Mouse (Mus musculus): Measurements from ENCODE around the gene Fstl3. TPM values are rescaled to one million over a fixed set of nuclear protein-coding genes. Genes with fewer than 3 reads are reported as not detected.
"Not testable (repeated sequence)": the region's sequence is repeated elsewhere in the genome, so short reads cannot be mapped to it uniquely, and the experiment has no call there.

The Fstl3 gene
- total RNA-seq (2021): 1 to 10 TPM; 2.0 to 2.1 TPM
- long read RNA-seq, experiment 1, partial matches to known transcripts: 0 of 1 reads
- long read RNA-seq, experiment 1, other reads (novel, unspliced or antisense): 1 of 1 reads
- long read RNA-seq, experiment 2: 0 reads

DNA sequence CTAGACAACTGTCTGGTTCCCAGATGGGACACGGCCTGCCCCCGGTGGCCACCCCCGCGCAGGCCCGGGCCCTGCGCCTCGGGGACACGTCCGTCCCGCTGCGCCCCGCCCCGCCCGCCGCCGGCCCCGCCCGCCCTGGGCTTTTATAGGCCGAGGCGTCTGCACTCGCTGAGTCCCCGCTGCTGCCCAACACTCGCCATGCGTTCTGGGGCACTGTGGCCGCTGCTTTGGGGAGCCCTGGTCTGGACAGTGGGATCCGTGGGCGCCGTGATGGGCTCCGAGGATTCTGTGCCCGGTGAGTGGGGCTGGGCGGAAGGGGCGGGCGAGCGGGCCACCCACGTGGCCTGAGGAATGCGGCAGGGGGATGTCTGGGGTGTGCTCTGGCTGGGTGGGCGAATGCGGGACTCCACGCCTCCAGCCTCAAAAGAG is at the start of gene Fstl3:
Fstl3 (plus strand) TSS at position 170 of the 429 bp plus-strand sequence.
- no peak for DNase-seq

DNA sequence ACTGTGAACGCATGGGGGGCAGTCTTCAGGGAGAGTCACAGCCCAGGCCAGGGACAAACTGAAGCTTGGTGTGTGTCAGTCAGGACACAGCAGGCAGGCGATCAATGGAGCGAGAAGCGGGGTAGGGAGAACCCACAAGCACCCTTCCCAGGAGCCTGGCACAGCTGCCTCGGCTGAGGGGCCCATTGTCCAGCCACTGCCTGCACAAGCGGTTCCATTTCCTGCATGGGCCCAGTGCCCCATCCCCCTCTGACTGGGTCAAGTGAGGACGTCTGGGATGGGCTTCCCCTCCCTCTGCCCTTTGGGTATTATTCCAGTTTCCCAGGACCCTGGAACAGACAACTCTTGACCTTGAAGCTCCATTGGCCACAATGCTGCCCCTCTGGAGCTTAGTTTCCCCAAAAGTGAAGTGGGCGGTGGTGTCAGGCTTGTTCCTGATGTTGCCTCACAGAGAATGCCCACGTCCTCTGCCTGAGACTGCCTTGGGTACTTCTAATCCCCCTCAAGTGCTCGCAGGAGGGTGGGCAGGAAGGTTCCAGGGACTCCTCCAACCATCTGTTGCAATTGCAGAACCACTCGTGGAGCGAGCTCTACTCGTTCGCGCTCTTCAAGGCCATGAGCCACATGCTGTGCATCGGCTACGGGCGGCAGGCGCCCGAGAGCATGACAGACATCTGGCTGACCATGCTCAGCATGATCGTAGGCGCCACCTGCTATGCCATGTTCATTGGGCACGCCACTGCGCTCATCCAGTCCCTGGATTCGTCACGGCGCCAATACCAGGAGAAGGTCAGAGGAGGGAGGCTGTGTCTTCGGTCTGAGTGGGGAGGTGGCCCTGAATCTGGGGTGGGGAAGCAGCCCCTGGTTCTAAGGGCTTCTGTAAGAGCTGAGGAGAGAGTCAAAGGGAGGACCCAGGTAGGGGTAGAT is 48.5 kb upstream of the Fstl3 start:
- no peak for DNase-seq

DNA sequence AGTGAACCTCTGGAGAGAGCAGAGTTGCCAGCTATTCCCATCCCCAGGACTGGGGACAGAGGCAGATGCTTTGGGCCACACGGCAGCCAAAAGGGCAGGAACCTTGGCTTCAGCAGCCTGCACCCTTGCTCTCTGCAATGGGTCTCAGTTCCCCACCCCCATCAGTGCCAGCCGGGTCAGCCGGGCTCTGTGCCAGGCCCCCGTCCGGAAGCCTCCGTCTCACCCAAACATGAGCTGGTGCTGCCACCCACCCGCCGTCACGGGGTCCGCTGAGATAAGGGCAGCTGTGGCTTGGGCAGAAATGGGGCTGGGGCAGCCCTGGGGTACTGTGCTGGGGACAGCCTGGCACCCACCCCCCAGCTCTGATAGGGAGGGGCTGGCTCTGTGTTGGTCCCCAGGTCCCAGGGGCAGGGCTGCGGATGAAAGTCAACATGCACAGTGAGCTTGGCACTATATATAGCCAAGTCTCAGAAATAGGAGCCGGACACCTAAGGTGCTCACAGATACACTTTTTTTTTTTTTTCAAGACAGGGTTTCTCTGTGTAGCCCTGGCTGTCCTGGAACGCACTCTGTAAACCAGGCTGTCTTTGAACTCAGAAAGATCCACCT is 47.6 kb upstream of the Fstl3 start:
- DNase-seq: peak; percentile 56

DNA sequence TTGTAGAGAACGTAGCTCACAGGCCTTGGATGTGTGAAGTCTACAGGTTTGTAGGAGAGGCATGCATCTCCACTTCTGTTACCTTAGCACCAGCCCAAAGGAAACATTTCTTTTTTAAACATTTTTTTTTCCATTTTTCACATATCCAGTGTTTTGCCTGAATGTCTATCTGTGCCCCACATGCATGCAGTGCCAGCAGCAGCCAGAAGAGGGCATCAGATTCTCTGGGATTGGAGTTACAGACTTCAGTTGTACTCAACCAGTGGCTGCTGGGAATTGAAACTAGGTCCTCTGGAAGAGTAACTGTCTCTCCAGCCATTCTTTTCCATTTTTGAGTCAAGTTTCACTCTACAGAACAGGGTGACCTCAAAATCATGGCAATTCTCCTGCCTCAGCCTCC is 44.6 kb upstream of the Fstl3 start:
- DNase-seq: no peak

DNA sequence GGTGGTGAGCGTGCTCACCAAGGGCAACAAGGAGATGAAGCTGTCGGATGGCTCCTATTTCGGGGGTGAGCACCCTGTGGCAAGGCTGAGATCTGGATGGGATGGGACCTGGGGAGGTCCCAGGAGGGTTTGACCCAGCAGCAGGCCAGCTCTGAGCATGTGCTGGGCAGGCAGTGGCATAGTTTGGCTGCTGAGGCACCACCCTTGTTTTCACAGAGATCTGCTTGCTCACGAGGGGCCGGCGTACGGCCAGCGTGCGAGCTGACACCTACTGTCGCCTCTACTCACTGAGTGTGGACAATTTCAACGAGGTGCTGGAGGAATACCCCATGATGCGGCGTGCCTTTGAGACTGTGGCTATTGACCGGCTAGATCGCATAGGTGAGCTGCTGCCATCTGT is 43.2 kb upstream of the Fstl3 start:
- no peak for DNase-seq

DNA sequence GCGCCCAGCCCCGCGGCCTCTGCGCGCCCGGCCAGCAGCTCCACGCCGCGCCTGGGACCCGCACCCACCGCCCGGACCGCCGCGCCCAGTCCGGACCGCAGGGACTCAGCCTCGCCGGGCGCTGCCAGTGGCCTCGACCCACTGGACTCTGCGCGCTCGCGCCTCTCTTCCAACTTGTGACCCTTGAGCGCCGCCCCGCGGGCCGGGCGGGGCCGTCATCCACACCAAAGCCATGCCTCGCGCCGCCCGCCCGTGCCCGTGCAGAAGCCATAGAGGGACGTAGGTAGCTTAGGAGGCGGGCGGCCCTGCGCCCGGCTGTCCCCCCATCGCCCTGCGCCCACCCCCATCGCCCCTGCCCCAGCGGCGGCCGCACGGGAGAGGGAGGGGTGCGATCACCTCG is 41.7 kb upstream of the Fstl3 start:
- no peak for DNase-seq

DNA sequence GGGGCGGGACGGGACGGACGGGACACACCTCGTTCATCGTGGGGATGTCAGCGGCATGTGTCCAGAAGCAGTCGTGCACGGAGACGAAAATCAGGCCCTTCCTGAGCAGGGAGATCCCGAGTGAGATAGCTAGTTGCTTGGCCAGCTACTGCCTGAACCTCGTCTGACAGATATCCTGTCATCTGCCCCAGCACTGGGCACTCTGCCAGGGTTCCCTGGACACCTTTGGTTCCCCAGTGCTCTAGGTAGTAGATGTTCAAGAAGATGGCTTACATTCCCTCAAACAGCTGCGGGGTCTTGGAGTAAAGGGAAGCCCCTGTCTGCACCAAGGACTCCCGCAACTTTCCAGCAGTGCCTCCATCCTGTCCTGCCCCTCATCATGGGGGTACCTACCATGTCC is 40.4 kb upstream of the Fstl3 start:
- no peak for DNase-seq

DNA sequence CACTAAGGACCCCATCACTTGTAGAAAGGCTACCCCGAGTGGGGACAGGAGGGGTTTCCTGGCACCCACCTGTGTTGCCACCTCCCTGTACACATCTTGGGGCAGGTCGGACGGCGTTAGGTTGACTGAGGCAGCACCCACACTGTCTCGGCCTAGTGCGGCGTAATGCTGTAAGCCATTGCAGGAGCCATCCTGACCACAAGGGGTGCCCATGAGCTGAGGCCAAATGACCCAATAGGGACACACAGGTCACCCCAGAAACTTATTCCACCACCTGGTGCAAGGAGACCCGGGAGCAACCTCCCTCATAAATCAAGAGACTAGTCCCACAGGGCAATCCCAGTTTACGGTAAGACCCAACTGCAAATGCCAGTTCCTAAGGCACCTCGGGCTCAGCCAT is 38.8 kb upstream of the Fstl3 start:
- DNase-seq: no peak

DNA sequence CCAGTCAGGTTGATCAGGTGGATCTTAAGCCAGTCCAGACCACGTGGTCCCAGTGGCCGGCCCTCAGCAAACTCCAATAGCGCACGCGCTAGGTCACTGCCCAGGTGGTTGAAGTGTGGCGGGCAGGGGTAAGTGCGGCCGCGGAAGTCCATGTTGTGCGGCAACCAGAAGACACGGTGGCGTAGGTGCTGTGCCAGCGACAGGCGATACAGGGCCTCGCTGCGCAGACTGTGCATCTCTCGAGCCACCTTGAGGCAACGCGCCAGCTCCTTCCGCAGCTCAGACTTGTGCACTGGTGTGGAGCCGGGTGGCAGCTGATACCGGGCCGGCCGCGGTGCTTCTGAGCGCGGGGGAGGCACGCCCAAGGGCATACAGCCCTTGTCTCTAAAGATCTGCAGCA is 37.8 kb upstream of the Fstl3 start:
- DNase-seq: no peak

DNA sequence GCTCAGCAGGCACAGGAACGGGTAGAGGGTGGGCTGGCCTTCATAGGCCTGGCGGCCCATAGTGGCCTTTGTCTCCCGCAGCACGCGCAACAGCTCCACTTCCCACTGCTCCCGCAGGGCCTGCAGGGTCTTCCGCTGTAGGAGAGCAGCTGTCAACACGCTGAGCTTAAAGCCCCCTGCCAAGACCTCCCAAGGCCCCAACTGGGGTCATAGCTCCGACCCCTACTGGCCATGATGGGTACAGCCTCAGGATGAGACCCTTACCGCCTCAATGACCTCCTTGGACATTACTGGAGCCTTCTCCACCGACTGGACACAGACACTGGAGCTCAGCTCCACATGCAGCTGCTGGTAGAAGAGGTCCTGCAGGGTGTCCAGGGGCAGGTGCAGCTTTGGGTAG is 36.2 kb upstream of the Fstl3 start:
- DNase-seq: no peak

DNA sequence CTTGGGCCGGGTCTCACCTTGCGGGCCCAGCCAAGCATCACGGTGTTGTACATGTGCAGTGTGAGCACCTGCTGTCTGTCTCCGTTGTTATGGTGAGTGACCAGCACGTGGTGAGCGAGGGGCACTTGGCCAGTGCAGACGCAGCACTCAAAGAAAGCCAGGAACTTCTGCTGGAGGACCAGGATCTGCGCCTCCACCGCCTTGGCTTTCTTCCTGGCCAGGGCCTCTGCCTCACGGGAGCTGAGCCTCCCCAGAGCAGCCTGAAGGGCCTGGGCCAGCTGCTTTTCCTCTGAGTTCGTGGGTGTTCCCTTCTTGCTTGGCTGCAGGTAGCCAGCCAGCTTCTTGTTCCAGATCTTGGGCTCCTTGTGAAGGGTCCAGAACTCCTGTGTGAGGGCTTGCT is 33.9 kb upstream of the Fstl3 start:
- DNase-seq: no peak

DNA sequence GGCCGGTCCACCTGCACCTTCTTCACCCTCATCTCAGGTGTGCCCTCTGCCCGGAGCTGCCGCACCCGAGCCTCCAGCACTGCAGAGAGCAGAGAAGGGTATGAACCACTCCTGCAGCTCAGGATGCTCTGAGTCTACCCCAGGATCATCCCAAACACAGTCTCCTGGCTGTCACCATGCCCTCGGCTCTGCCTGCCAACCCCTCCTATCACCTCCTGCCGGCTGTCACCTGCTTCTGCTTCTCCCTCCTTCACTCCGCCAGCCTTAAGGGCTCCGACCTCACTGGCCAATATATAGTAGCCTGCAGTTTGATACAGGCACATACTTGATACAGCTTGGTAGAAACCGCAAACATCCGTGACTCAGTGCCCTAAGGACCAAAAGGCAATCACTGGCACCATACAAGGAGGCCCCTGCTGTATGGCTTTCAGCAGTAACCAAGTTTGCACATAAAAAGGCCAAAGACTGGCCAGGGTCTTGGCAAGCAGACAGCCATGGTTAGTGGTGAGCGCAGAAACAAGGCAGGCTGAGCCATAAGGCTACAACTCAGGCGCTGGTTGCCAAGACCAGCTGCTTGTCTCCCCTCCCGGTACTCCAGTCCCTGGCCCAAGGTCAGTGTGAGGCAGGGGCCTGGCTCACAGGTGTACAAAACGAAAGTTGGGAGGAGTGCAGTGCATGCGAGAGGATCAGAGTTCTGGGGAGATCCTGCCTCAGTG is 33.3 kb upstream of the Fstl3 start:
- DNase-seq: no peak

DNA sequence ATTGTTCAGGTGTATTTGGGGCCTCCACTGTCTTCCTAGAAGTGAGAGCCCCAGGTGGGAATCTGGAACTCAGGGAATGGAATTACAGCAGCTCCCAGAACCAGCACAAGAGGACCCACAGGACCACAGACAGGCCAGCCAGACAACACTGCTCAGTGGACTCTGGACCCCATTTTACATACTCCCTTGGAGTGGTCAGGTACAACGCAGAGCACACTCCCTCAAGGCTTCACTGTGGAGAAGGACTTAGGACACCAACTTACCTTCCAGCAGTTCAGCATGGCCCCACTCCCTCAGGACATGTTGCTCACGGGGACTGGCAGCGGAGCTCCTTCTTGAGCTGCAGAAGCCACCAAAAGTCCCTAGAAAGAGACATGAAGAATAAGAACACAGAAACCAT is 31.7 kb upstream of the Fstl3 start:
- no peak for DNase-seq

DNA sequence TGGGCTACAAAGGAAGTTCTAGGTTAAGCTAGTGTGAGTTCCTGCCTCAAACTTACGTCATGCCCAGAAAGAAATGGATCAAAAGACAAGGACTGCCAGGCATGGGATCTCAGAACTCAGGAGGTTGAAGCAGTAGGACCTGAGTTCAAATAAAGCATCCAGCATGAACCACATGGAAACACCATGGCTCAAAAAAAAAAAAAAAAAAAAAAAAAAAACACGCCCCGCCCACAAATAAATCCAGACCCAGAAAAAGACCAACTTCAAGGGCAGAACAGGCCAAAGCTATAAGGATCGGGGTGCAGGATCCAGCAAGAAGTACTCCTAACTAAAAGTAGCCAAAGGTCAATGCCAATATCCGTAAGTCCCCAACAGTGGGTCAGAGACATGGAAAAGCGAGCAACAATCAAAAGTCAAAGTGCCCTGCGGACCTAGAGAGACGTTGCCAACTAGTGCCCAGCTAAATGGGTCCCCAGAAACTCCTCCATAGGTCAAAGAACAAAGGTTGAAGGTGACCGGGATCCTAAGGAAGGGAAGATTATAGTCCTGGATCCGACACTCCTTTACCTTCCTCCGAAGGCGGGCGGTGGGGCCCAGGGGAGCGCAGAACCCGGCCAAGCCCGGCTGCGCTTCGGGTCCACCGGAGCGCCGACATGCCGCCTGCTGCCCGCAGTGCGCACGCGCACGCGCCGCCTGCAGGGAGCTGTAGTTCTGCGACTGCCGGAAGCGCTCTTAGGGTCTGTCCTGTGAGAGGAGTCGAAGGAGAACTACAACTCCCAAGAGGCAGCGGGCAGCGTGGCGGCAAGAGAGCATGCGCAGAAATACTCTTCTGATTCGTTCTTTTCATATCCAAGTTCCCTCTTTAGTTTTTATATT is 30.9 kb upstream of the Fstl3 start, which contains the start of gene Polrmt:
Polrmt (minus strand) TSS at position 684 of the 876 bp plus-strand sequence.
- peak; percentile 96 for DNase-seq

DNA sequence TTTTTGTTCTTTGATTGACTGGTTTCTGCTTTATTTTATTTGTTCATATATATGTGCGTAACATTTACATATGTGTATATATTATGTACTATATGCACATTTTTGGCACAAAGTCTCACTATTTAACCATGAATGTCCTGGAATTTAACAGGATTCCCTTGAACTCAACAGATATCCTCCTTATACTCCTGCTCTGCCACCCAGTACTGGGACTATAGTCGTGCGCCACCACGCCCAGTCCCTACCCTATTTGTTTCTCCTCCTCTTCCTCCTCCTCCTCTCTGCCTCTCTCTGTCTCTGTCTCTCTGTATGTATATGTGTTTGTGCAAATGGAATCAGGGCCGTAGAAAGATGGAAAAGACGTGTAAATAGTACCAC is 30.3 kb upstream of the Fstl3 start:
- DNase-seq: no peak

DNA sequence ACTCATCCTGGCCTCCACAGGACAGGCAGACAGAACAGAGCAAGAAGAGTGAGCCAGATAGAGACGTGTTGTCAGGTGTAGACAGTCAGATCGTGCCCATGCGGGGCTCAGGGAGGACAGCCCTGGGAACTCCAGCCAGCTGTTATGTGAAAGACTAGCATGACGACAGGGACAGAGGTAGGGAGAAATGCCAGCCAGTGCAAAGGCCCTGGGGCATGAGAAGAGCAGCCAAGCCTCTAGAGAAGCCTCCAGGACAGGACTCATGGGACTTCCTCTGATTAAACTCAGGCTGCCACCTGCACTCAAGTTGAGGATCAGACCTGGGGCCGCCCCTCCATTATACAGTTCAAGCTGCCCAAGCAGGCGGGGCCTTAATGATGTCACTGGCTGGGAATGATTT is 28.6 kb upstream of the Fstl3 start:
- no peak for DNase-seq

DNA sequence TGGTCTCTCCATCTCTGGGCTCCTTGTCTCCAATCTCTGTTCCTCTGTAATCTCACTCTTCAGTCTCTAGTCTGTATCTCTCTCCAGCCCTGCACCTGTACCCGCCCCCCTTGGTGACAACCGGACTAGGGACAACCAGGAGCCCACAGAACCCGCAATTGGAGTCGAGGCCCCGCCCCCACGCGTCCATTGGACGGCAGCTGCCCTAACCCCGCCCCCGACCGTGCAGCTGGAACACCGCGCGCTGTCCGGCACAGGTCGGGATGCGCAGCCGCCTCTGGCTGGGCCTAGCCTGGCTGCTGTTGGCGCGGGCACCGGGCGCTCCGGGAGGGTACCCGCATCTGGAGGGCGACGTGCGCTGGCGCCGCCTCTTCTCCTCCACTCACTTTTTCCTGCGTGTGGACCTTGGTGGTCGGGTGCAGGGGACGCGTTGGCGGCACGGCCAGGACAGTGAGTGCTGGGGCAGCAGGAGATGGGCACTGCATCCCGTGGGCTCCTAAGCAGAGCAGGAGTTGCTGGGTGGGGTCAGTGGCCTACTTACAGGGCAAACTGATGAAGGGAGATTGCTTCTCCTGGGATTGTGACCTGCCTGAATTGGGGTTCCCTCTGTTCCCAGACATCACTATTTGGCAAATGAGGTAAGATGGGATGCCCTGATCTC is 22.1 kb upstream of the Fstl3 start, which contains the start of gene Fgf22:
Fgf22 (plus strand) TSS at position 221 of the 661 bp plus-strand sequence.
- DNase-seq: peak; percentile 68

DNA sequence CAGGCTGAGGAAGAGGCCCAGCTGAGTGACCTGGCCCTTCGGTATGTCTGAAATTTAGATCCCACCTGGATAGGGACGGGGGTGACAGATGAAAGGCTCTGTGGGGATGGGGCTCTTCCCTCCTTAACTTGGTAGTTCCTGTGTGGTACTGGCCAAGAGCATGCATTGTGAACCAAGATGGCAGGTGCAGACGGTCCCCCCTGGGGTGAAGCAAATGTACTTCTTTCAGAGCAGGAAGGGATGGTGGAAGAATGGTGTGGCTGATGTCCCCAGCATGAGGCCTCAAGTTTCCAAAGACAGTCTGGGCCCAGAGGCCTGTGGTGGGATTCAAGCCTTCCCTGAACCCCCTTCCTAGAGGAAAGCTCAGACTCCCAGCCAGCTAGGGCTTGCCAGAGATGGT is 21.2 kb upstream of the Fstl3 start:
- no peak for DNase-seq

DNA sequence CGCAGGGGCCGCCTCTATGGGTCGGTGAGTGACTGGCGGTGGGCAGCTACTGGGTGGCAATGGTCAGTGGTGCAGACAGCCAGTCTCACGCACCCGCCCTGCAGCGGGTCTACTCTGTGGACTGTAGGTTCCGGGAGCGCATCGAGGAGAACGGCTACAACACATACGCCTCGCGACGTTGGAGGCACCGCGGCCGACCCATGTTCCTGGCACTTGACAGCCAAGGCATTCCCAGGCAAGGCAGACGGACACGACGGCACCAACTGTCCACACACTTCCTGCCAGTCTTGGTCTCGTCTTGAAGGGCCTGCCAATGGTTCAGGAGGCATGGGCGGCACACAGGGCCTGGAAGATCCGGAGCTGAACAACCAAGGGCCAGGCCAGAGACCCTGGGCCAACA is 20.4 kb upstream of the Fstl3 start:
- DNase-seq: no peak

DNA sequence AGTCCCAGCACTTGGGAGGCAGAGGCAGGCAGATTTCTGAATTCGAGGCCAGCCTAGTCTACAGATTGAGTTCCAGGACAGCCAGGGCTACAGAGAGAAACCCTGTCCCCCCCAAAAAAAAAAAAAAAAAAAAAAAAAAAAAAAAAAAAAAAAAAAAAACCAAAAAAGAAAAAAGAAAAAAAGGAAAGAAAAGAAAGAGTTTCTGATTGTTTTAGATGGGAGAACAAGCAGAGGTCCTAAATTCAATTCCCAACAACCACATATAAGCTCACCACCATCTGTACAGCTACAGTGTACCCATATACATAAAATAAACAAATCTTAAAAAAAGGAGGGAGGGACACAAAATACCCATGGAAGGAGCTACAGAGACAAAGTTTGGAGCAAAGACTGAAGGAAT is 17.4 kb upstream of the Fstl3 start:
- not testable (repeated sequence) for DNase-seq

DNA sequence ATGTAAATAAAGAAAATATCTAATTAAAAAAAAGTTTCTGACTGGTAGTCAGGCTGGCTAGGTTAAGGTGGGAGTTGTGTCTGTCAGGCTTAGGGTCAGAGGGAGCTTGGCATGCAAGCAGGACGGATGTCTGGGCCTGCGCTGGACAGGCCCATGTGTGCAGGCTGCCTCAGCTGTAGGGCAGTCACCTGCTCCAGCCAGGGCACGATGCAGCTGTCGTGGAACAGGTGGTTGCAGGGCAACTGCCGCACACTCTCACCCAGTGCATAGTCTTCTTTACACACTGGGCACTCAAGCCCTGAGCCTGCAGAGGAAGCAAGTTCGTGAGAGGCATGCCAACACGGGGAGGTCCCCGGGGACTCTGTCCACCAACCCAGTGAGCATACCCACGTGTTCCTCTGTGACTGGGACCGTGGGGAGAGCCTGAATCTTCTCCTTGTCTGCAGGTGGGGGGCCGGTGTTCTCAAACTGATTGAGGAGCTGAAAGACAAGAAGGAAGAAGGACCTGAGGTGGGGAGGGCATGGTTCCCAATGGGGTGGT is 16.4 kb upstream of the Fstl3 start:
- no peak for DNase-seq
